Mouse (Mus musculus): ENCODE data around the gene Mpc2. TPM values are rescaled to one million over a fixed set of nuclear protein-coding genes. Genes with fewer than 3 reads are reported as not detected.

The Mpc2 gene
- polyA plus RNA-seq (2015; fragmentation: Nextera tagmentation; extraction: Ambion mirVana) = 408 and 448 TPM in 2 replicates

DNA sequence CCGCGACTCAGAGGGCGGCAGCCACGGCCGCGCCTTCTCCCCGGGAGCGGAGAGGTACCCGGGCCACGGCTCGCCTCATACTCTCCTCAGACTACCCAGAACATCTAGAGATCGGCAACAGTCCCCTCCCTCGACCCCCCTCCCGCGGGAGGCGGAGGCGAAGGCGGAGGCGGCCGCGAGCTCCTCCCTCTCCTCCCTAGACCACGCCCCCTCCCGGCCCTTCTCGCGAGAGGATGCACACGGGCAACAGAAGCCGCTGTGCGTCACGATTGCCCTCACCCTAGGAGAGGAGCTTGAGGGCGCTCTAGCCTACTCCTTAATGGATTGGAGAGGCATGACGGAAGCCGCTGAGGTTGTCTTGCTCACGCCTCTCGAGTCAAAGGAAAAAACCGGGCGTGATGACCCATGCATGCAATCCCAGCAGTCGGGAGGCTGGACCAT lies at the start of gene Mpc2, which contains the start of gene Dcaf6:
Gene Mpc2, plus strand, starts transcription at position 278 of the 441 bp plus-strand sequence.
Gene Dcaf6, minus strand, starts transcription at position 116 of the 441 bp plus-strand sequence.

DNA sequence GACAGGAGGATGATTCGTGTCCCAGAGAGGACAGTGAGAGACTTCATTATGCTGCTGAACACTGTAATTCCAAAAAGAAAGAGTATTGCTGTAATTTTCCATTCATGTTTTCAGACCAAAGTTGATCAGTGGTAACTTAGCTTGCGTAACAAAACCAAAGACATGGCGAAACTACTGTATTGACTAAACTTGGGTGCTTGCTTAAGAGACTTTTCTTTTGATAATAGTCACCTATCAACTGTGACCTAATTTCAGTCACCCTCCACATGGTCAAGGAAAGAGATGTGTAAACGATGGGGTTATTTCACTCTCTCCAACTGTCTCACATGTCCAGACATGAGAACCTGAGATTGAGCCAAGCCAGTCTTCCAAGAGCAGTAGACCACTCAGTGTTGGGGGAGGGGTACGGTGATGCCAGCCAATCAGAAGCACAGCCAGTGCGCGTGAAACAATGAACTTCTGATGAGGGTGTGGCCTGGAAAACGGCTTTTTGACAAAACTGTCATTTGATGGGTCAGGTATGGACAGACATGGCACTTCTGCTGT lies 24.3 kb downstream of the Mpc2 start, which contains the start of gene Adcy10:
Gene Adcy10, plus strand, starts transcription at position 496 of the 546 bp plus-strand sequence.

Other genes starting within 250 kb of the Mpc2 start
- gene Tiprl, start 223.6 kb upstream of the Mpc2 start, polyA plus RNA-seq (2015; fragmentation: Nextera tagmentation; extraction: Ambion mirVana) = 50.1 and 56.2 TPM in 2 replicates
- 0.33 and 0.35 TPM in 2 replicates for gene Gpr161, start 164.8 kb upstream of the Mpc2 start, polyA plus RNA-seq (2015; fragmentation: Nextera tagmentation; extraction: Ambion mirVana)
- gene Dcaf6, start 162 bp upstream of the Mpc2 start, polyA plus RNA-seq (2015; fragmentation: Nextera tagmentation; extraction: Ambion mirVana) = 32.9 and 41.1 TPM in 2 replicates
- gene Adcy10, start 24.5 kb downstream of the Mpc2 start, polyA plus RNA-seq (2015; fragmentation: Nextera tagmentation; extraction: Ambion mirVana) = not detected in 2 replicates
- 43.0 and 45.8 TPM in 2 replicates for gene Mpzl1, start 173.9 kb downstream of the Mpc2 start, polyA plus RNA-seq (2015; fragmentation: Nextera tagmentation; extraction: Ambion mirVana)
- 78.8 and 80.7 TPM in 2 replicates for gene Rcsd1, start 249.1 kb downstream of the Mpc2 start, polyA plus RNA-seq (2015; fragmentation: Nextera tagmentation; extraction: Ambion mirVana)